Mouse (Mus musculus) embryonic fibroblast, embryonic 13.5 days (primary cell): Measurements from ENCODE around the gene Stat5a.

Source experiments
- CTCF ChIP-seq: IDR thresholded peaks from 2 replicates; pipeline ENCODE4 v1.5.1; 2011; ENCODE audit warnings: mild to moderate bottlenecking, control low read depth, low read length, moderate library complexity, borderline replicate concordance; ENCODE audit not compliant: insufficient read depth
- POLR2A ChIP-seq: IDR thresholded peaks from 2 replicates; pipeline ENCODE4 v1.6.1; 2011; ENCODE audit warnings: low read depth, mild to moderate bottlenecking, control low read depth, low read length, moderate library complexity

DNA sequence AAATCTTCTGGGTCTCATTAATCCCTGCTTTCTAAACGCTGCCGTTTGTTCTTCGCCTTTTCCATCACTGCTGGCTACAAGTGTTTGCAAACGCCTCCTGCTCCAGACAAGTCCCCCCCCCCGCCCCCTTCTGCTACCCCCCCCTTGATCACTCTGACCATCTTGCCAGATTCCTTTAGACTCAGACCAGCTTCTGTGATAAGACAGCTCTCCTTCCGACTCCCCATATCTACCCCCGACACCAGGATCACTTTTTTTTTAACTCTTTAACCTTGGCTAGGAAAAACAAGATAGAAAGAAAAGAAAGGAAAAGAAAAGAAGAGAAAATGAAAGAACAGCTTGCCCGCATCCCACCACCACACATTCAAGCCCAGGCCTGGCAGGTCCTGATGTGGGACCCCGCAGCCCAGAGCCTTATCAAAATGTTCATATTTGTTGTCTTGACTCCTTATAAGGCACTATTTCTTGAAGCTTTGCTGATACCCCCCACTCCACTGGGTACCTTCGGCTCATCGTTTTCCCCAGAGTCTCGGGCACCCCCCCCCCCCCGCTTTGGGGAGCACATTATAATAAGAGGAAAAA, 9.6 kb upstream of the Stat5a start:
- TF ChIP-seq POLR2A (no peak), CTCF (no peak)
